Mouse (Mus musculus): ENCODE results near the gene Chat. TPM values are rescaled to one million over a fixed set of nuclear protein-coding genes. Genes with fewer than 3 reads are reported as not detected.
"Not testable (repeated sequence)": the region's sequence is repeated elsewhere in the genome, so short reads cannot be mapped to it uniquely, and the experiment has no call there.

Chat gene
- polyA plus RNA-seq, 1 experiment from 2014 or later, result not detected

- ATAC-seq (replicated peaks; ENCODE audit: low FRiP score, low read depth) (no peak), DNase-seq (ENCODE audit: low spot score) (no peak)
- Histone ChIP-seq H3K9ac (ENCODE audit: low read depth, low read length) (no peak overlapping the region), H3K9me3 (replicated peaks; ENCODE audit: low read length) (no peaks in the 10 kb centered on the region), H3K27ac (no peak overlapping the region), H3K4me2 (ENCODE audit: low read length) (no peak overlapping the region), H3K4me3 (replicated peaks; ENCODE audit: low read depth, low read length) (no peak overlapping the region), H3K36me3 (ENCODE audit: insufficient read depth, low read length) (no peaks in the 10 kb centered on the region), H3K4me1 (replicated peaks; ENCODE audit: insufficient read depth, low read length) (no peaks in the 10 kb centered on the region), H3K27me3 (ENCODE audit: insufficient read depth, low read length) (no peaks in the 10 kb centered on the region)
- TF ChIP-seq CTCF (IDR thresholded peaks at IDR 0.05; ENCODE audit: low read depth), result no peak
- WGBS, result 73% methylated on average over 5 of the region's 5 CpGs
These were observed 26.5 kb downstream of the Chat start for GRCm38 (mm10) chr14:32439316-32439715.

GRCm38 (mm10) chr14:32437352-32437793 is 28.4 kb downstream of the Chat start:
- no peak overlapping the region for H3K4me2 ChIP-seq (ENCODE audit: low read length)
- no peak for ATAC-seq (replicated peaks; ENCODE audit: low FRiP score, low read depth)
- DNase-seq (ENCODE audit: low spot score), result peak; percentile 34
- no peak overlapping the region for H3K4me3 ChIP-seq (replicated peaks; ENCODE audit: low read depth, low read length)
- H3K27me3 ChIP-seq (ENCODE audit: insufficient read depth, low read length), result no peaks in the 10 kb centered on the region
- no peaks in the 10 kb centered on the region for H3K9me3 ChIP-seq (replicated peaks; ENCODE audit: low read length)
- 46% methylated on average over 5 of the region's 5 CpGs for WGBS
- H3K9ac ChIP-seq (ENCODE audit: low read depth, low read length), result no peak overlapping the region
- TF ChIP-seq CTCF (IDR thresholded peaks at IDR 0.05; ENCODE audit: low read depth), result peak; percentile 60; the same call in 1 of the 2 replicates
- no peaks in the 10 kb centered on the region for H3K4me1 ChIP-seq (replicated peaks; ENCODE audit: insufficient read depth, low read length)
- no peaks in the 10 kb centered on the region for H3K36me3 ChIP-seq (ENCODE audit: insufficient read depth, low read length)
- no peak overlapping the region for H3K27ac ChIP-seq

DNA sequence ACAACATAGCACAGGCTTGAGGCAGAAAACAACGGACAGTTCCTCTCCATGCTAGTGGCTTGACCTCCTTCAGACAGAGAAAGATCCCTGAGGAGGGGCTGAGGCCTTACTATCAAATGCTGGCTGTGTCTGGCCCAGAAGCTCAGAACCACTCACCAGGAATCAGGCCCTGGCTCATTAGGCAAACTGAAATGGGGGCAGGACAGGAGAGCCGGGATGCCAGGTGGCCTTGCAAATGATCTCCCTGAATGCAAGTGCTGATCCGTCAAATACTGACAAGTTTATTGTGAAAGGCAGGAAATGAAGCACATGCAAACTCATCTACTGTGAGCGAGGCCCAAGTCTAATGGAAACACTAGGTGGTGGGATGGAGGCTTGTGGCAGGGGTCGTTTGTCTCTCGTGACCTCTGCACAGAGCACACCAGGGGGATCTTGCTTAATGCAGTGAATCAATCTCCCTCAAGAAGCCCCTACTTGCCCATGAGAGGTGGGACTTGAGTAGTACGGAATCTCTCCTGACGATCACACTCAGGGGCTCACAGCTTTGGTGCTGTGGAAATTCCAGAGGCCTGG is 36.7 kb downstream of the Chat start:
- ATAC-seq (replicated peaks; ENCODE audit: low FRiP score, low read depth), result peak; percentile 33; the same call in 1 of the 2 replicates
- H3K9me3 ChIP-seq (replicated peaks; ENCODE audit: low read length), result no peaks in the 10 kb centered on the region

GRCm38 (mm10) chr14:32423946-32424345 is 41.8 kb downstream of the Chat start:
- no peak overlapping the region for H3K4me2 ChIP-seq (ENCODE audit: low read length)
- H3K36me3 ChIP-seq (ENCODE audit: insufficient read depth, low read length), result no peaks in the 10 kb centered on the region
- no peak for TF ChIP-seq CTCF (IDR thresholded peaks at IDR 0.05; ENCODE audit: low read depth)
- DNase-seq (ENCODE audit: low spot score) (no peak), ATAC-seq (replicated peaks; ENCODE audit: low FRiP score, low read depth) (no peak)
- no peaks in the 10 kb centered on the region for H3K9me3 ChIP-seq (replicated peaks; ENCODE audit: low read length)
- H3K27me3 ChIP-seq (ENCODE audit: insufficient read depth, low read length), result no peaks in the 10 kb centered on the region
- no peak overlapping the region for H3K4me3 ChIP-seq (replicated peaks; ENCODE audit: low read depth, low read length)
- 90% methylated on average over 7 of the region's 7 CpGs for WGBS
- no peak overlapping the region for H3K9ac ChIP-seq (ENCODE audit: low read depth, low read length)
- H3K27ac ChIP-seq, result no peak overlapping the region
- no peaks in the 10 kb centered on the region for H3K4me1 ChIP-seq (replicated peaks; ENCODE audit: insufficient read depth, low read length)

More for the DNA sequence above, 36.7 kb downstream of the Chat start:
- peak; percentile 61 for DNase-seq (ENCODE audit: low spot score)
- Histone ChIP-seq H3K4me3 (replicated peaks; ENCODE audit: low read depth, low read length) (no peak overlapping the region), H3K36me3 (ENCODE audit: insufficient read depth, low read length) (no peaks in the 10 kb centered on the region), H3K27me3 (ENCODE audit: insufficient read depth, low read length) (no peaks in the 10 kb centered on the region), H3K4me2 (ENCODE audit: low read length) (no peak overlapping the region), H3K27ac (no peak overlapping the region), H3K9ac (ENCODE audit: low read depth, low read length) (no peak overlapping the region), H3K4me1 (replicated peaks; ENCODE audit: insufficient read depth, low read length) (no peaks in the 10 kb centered on the region)
- 14% methylated on average over 8 of the region's 8 CpGs for WGBS
- no peak for TF ChIP-seq CTCF (IDR thresholded peaks at IDR 0.05; ENCODE audit: low read depth)

- no peaks in the 10 kb centered on the region for H3K4me1 ChIP-seq (replicated peaks; ENCODE audit: insufficient read depth, low read length)
- ATAC-seq (replicated peaks; ENCODE audit: low FRiP score, low read depth) (no peak), DNase-seq (ENCODE audit: low spot score) (peak; percentile 4)
- H3K27ac ChIP-seq, result no peak overlapping the region
- WGBS, result 43% methylated on average over 11 of the region's 11 CpGs
- no peak overlapping the region for H3K4me3 ChIP-seq (replicated peaks; ENCODE audit: low read depth, low read length)
- H3K9ac ChIP-seq (ENCODE audit: low read depth, low read length), result no peak overlapping the region
- no peaks in the 10 kb centered on the region for H3K9me3 ChIP-seq (replicated peaks; ENCODE audit: low read length)
- H3K36me3 ChIP-seq (ENCODE audit: insufficient read depth, low read length), result no peaks in the 10 kb centered on the region
- no peak overlapping the region for H3K4me2 ChIP-seq (ENCODE audit: low read length)
- no peaks in the 10 kb centered on the region for H3K27me3 ChIP-seq (ENCODE audit: insufficient read depth, low read length)
- no peak for TF ChIP-seq CTCF (IDR thresholded peaks at IDR 0.05; ENCODE audit: low read depth)
These were observed 47.0 kb downstream of the Chat start for GRCm38 (mm10) chr14:32418747-32419146.

DNA sequence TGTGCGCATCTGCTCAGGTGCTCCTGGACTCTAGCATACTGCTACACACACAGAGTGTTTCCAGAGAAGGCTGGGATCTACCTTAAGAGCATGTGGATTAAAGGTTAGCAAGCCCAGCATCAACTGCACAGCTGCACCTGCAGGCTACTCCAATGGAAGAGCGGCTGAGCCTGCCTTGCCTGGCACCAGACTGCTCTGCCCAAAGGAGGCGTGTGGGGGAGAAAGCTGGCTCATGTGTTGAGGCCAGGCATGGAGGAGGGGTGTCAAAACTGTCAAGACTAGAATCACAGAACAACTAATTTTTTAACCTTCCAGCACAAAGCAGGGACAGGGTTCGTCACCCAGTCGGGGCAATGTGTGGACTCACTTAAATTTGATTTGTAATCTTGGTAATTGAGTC is 53.7 kb downstream of the Chat start:
- no peak overlapping the region for H3K4me3 ChIP-seq (replicated peaks; ENCODE audit: low read depth, low read length)
- ATAC-seq (replicated peaks; ENCODE audit: low FRiP score, low read depth), result no peak
- no peak for TF ChIP-seq CTCF (IDR thresholded peaks at IDR 0.05; ENCODE audit: low read depth)
- H3K27ac ChIP-seq, result no peak overlapping the region
- 56% methylated on average over 5 of the region's 5 CpGs for WGBS
- H3K9ac ChIP-seq (ENCODE audit: low read depth, low read length), result no peak overlapping the region
- H3K9me3 ChIP-seq (replicated peaks; ENCODE audit: low read length), result no peaks in the 10 kb centered on the region
- H3K4me2 ChIP-seq (ENCODE audit: low read length), result no peak overlapping the region
- no peaks in the 10 kb centered on the region for H3K36me3 ChIP-seq (ENCODE audit: insufficient read depth, low read length)
- no peaks in the 10 kb centered on the region for H3K4me1 ChIP-seq (replicated peaks; ENCODE audit: insufficient read depth, low read length)
- peak; percentile 10 for DNase-seq (ENCODE audit: low spot score)
- no peaks in the 10 kb centered on the region for H3K27me3 ChIP-seq (ENCODE audit: insufficient read depth, low read length)

DNA sequence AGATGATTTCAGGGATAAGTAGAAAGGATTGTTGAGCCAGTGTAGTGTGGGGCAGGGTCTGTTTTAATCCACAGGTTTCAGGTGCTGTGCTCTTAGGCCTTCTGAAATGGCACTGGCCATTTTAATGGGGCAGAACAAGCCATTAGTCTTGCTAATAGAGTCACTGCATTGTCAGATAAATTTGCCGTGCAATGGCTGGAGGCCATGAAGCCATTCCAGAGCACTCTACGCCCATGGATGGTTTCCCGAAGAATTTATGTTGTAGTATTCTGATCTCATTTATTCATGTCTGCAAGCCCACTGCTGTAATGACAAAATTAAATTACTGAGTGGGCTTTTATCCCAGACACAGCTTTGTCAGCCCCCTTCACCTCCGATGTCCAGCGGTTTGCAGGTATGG is 55.7 kb downstream of the Chat start:
- Histone ChIP-seq H3K36me3 (ENCODE audit: insufficient read depth, low read length) (no peaks in the 10 kb centered on the region), H3K27me3 (ENCODE audit: insufficient read depth, low read length) (no peaks in the 10 kb centered on the region), H3K4me2 (ENCODE audit: low read length) (no peak overlapping the region), H3K4me1 (replicated peaks; ENCODE audit: insufficient read depth, low read length) (no peaks in the 10 kb centered on the region), H3K27ac (no peak overlapping the region), H3K9ac (ENCODE audit: low read depth, low read length) (no peak overlapping the region), H3K9me3 (replicated peaks; ENCODE audit: low read length) (no peaks in the 10 kb centered on the region), H3K4me3 (replicated peaks; ENCODE audit: low read depth, low read length) (no peak overlapping the region)
- 46% methylated on average over 5 of the region's 5 CpGs for whole genome bisulfite sequencing
- TF ChIP-seq CTCF (IDR thresholded peaks at IDR 0.05; ENCODE audit: low read depth), result no peak
- ATAC-seq (replicated peaks; ENCODE audit: low FRiP score, low read depth) (no peak), DNase-seq (ENCODE audit: low spot score) (peak; percentile 12)

DNA sequence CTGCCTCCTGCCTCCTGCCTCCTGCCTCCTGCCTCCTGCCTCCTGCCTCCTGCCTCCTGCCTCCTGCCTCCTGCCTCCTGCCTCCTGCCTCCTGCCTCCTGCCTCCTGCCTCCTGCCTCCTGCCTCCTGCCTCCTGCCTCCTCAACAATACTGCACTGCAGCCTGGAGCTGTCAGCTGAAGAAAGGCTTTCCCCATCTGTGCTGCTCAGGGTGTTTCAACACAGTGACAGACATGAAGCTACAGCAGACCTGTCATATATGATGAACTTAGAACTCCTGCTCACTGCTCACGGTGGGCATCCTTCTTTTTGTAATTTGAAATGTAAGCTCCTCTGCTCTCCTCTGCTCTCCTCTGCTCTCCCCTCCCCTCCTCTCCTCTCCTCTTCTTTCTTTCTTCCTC is 60.4 kb downstream of the Chat start:
- WGBS, result 61% methylated on average over 1 of the region's 1 CpGs

More for the DNA sequence above, 60.4 kb downstream of the Chat start:
- not testable (repeated sequence) for H3K9ac ChIP-seq (ENCODE audit: low read depth, low read length); H3K27ac ChIP-seq; DNase-seq (ENCODE audit: low spot score); H3K4me2 ChIP-seq (ENCODE audit: low read length); H3K4me3 ChIP-seq (replicated peaks; ENCODE audit: low read depth, low read length); ATAC-seq (replicated peaks; ENCODE audit: low FRiP score, low read depth); H3K9me3 ChIP-seq (replicated peaks; ENCODE audit: low read length); H3K4me1 ChIP-seq (replicated peaks; ENCODE audit: insufficient read depth, low read length); H3K27me3 ChIP-seq (ENCODE audit: insufficient read depth, low read length); H3K36me3 ChIP-seq (ENCODE audit: insufficient read depth, low read length)
